In genomic region chr2:106854758-106855157, GRCm38 (mm10) we compare ENCODE assay signal across 11 mouse cellular contexts.
DNase-seq lines count a peak whose midpoint lies in the region; ATAC-seq and TF ChIP-seq lines count a peak whose summit lies in the region.
"Had no signal": no experiment of that assay in that cellular context is flagged by ENCODE, and none has a peak within 500 bp of the region (broad histone marks: within the 10 kb centered on the region; RNA-seq: fewer than 3 reads in every experiment).

No protein-coding gene starts in this region.

- peak overlapping the region; percentile 13; the same call in 1 of the 2 replicates for H3K27ac ChIP-seq in forebrain, embryonic 15.5 days (replicated peaks)
- H3K27ac ChIP-seq in hindbrain, embryonic 15.5 days (replicated peaks) = no peak overlapping the region
- no peak overlapping the region for H3K27ac ChIP-seq in neural tube, embryonic 12.5 days
- H3K27ac ChIP-seq in thymus, adult 2 months (ENCODE audit: control insufficient read depth, insufficient read depth, low read length) = no peak overlapping the region
- H3K27ac ChIP-seq: liver, embryonic 15.5 days had no signal

- no peak for TF ChIP-seq POLR2A in thymus, adult 2 months (IDR thresholded peaks at IDR 0.05; ENCODE audit: control insufficient read depth, extremely low read depth, insufficient read depth, low read length, poor library complexity)

- H3K36me3 ChIP-seq in forebrain, embryonic 15.5 days = no peaks in the 10 kb centered on the region
- H3K36me3 ChIP-seq in hindbrain, embryonic 15.5 days = no peaks in the 10 kb centered on the region
- H3K36me3 ChIP-seq in neural tube, embryonic 12.5 days = no peaks in the 10 kb centered on the region
- no peaks in the 10 kb centered on the region for H3K36me3 ChIP-seq in thymus, adult 2 months (ENCODE audit: control insufficient read depth, insufficient read depth, low read length)
- H3K36me3 ChIP-seq: liver, embryonic 15.5 days had no signal

- H3K9me3 ChIP-seq in forebrain, embryonic 15.5 days = no peaks in the 10 kb centered on the region
- H3K9me3 ChIP-seq in hindbrain, embryonic 15.5 days = no peaks in the 10 kb centered on the region
- no peaks in the 10 kb centered on the region for H3K9me3 ChIP-seq in neural tube, embryonic 12.5 days
- H3K9me3 ChIP-seq: liver, embryonic 15.5 days had no signal

- WGBS in forebrain, embryonic 15.5 days = 18% methylated on average over 8 of the region's 8 CpGs
- WGBS in hindbrain, embryonic 15.5 days = 25% methylated on average over 8 of the region's 8 CpGs
- 14% methylated on average over 8 of the region's 8 CpGs for WGBS in neural tube, embryonic 12.5 days
- WGBS in thymus, adult 2 months = 76% methylated on average over 8 of the region's 8 CpGs

- H3K4me1 ChIP-seq in forebrain, embryonic 15.5 days = peaks cover 52% of the 10 kb centered on the region
- H3K4me1 ChIP-seq in hindbrain, embryonic 15.5 days (replicated peaks) = peaks cover 32% of the 10 kb centered on the region
- peaks cover 56% of the 10 kb centered on the region for H3K4me1 ChIP-seq in neural tube, embryonic 12.5 days
- H3K4me1 ChIP-seq in thymus, adult 2 months (replicated peaks; ENCODE audit: control insufficient read depth, insufficient read depth, low read length) = no peaks in the 10 kb centered on the region
- H3K4me1 ChIP-seq: liver, embryonic 15.5 days had no signal

- H3K27me3 ChIP-seq in forebrain, embryonic 15.5 days = no peaks in the 10 kb centered on the region
- no peaks in the 10 kb centered on the region for H3K27me3 ChIP-seq in hindbrain, embryonic 15.5 days
- H3K27me3 ChIP-seq in neural tube, embryonic 12.5 days (replicated peaks) = no peaks in the 10 kb centered on the region
- H3K27me3 ChIP-seq in thymus, adult 2 months (ENCODE audit: control insufficient read depth, insufficient read depth, low read length) = no peaks in the 10 kb centered on the region
- H3K27me3 ChIP-seq: liver, embryonic 15.5 days had no signal

- no peak for TF ChIP-seq CTCF in thymus, adult 2 months (IDR thresholded peaks at IDR 0.05; ENCODE audit: borderline replicate concordance, control insufficient read depth, extremely low read depth, insufficient read depth, low read length, poor library complexity)

- peak; percentile 39 for ATAC-seq in forebrain, embryonic 15.5 days (replicated peaks)
- peak; percentile 37; the same call in 1 of the 2 replicates for ATAC-seq in hindbrain, embryonic 15.5 days (ENCODE audit: low FRiP score, low read depth)
- ATAC-seq in neural tube, embryonic 12.5 days (ENCODE audit: low FRiP score, low read depth) = peak; percentile 42; the same call in 1 of the 2 replicates
- ATAC-seq: CD4-positive, CD25-positive, alpha-beta regulatory T cell, adult 4 months had no signal

- H3K9ac ChIP-seq in forebrain, embryonic 15.5 days (replicated peaks) = no peak overlapping the region
- no peak overlapping the region for H3K9ac ChIP-seq in hindbrain, embryonic 15.5 days
- H3K9ac ChIP-seq in neural tube, embryonic 12.5 days = no peak overlapping the region
- H3K9ac ChIP-seq: liver, embryonic 15.5 days had no signal

- peak; percentile 91 for DNase-seq in heart, adult 11 months
- DNase-seq in heart, postnatal 25 days (ENCODE audit: low spot score) = no peak
- no peak for DNase-seq in adrenal gland, postnatal 14 days
- no peak for DNase-seq in thymus, adult 2 months
- DNase-seq in thymus, postnatal 14 days = no peak
- DNase-seq: thymus, postnatal 36 days had no signal

- no peak overlapping the region for H3K4me2 ChIP-seq in forebrain, embryonic 15.5 days (replicated peaks)
- peak overlapping the region; percentile 0; the same call in 1 of the 2 replicates for H3K4me2 ChIP-seq in hindbrain, embryonic 15.5 days
- H3K4me2 ChIP-seq in neural tube, embryonic 12.5 days (replicated peaks) = peak overlapping the region; percentile 17
- H3K4me2 ChIP-seq: liver, embryonic 15.5 days had no signal

- intact Hi-C loops in heart, postnatal 25 days (cut with DNase I) = loop anchor here (5.0 kb wide), 1 partner anchor 162 kb away; the partner anchor contains the start of gene Mpped2

- no peak overlapping the region for H3K4me3 ChIP-seq in forebrain, embryonic 15.5 days
- H3K4me3 ChIP-seq in hindbrain, embryonic 15.5 days = no peak overlapping the region
- no peak overlapping the region for H3K4me3 ChIP-seq in neural tube, embryonic 12.5 days
- no peak overlapping the region for H3K4me3 ChIP-seq in thymus, adult 2 months (ENCODE audit: control insufficient read depth, insufficient read depth, low read length)
- H3K4me3 ChIP-seq: liver, embryonic 15.5 days had no signal
